Mouse (Mus musculus) bone marrow macrophage, adult 2 months (primary cell): ENCODE measurements around the gene Lrrc7. TPM values are rescaled to one million over a fixed set of nuclear protein-coding genes. Genes with fewer than 3 reads are reported as not detected.

Source experiments
- H3K27ac ChIP-seq: 2 replicates; pipeline ENCODE4 v1.5.1; 2012; ENCODE audit warnings: low read depth, low read length; ENCODE audit not compliant: insufficient read depth
- H3K4me1 ChIP-seq: 2 replicates; pipeline ENCODE4 v1.6.1; 2012; ENCODE audit warnings: low read length; ENCODE audit not compliant: control insufficient read depth, insufficient read depth
- H3K4me3 ChIP-seq: 2 replicates; pipeline ENCODE4 v1.5.1; 2012; ENCODE audit warnings: mild to moderate bottlenecking, low read length, moderate library complexity; ENCODE audit not compliant: insufficient read depth
- CTCF ChIP-seq: IDR thresholded peaks from 2 replicates; pipeline ENCODE4 v1.5.1; 2012; ENCODE audit warnings: low read depth, mild to moderate bottlenecking, low read length, moderate library complexity
- POLR2A ChIP-seq: IDR thresholded peaks from 2 replicates; pipeline ENCODE4 v1.6.1; 2012; ENCODE audit warnings: mild to moderate bottlenecking, low read depth, low read length, borderline replicate concordance
- polyA plus RNA-seq: library from polyadenylated mRNA; stranded (reverse); fragments of >200 nt; gene quantifications from 2 replicates; pipeline ENCODE4 v1.2.4, GENCODE M21; 2012; ENCODE audit not compliant: missing spikeins, insufficient read depth, insufficient read length

The Lrrc7 gene
- polyA plus RNA-seq, 1 experiment = not detected

- TF ChIP-seq CTCF (no peak), POLR2A (no peak)
- no peak overlapping the region for H3K4me3 ChIP-seq
- peaks cover 9% of the 10 kb centered on the region for H3K4me1 ChIP-seq
- no peak overlapping the region for H3K27ac ChIP-seq
These were observed 521.3 kb downstream of the Lrrc7 start for GRCm38 (mm10) chr3:158040755-158041154.

DNA sequence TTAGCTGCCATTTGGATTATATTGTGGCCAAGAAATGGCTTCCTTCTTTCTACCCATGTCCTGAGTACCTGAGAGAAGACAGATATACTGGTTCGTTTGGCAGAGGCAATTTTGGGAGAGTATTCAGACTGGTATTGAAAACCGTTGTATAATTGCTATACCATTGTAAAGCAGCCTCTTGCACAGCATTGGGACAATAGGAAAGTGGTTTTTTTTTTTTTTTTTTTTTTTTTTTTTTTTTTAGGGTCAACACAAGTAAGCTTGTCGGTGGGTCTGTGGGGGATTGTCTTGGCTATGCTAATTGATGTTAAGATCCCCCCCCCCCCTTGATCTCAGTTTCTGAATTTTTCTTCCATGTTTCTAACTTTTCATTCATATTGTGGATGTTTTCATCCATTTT is 523.9 kb downstream of the Lrrc7 start:
- TF ChIP-seq POLR2A (no peak), CTCF (no peak)
- Histone ChIP-seq H3K27ac (no peak overlapping the region), H3K4me3 (no peak overlapping the region), H3K4me1 (peaks cover 13% of the 10 kb centered on the region)

GRCm38 (mm10) chr3:158036329-158036988 is 525.6 kb downstream of the Lrrc7 start, which contains the start of the genes Srsf11 and Lrrc40:
Gene Srsf11 (minus strand): TSS chr3:158036639.
Gene Lrrc40 (plus strand): TSS chr3:158036662.
- Histone ChIP-seq H3K4me1 (peaks cover 13% of the 10 kb centered on the region), H3K27ac (peak within 1 kb of the TSS; percentile 81), H3K4me3 (peak within 1 kb of the TSS; percentile 89)
- TF ChIP-seq CTCF = no peak
- peak; percentile 68; the same call in 1 of the 2 replicates for TF ChIP-seq POLR2A

- Histone ChIP-seq H3K4me3 (peak overlapping the region; percentile 89), H3K27ac (peak overlapping the region; percentile 81), H3K4me1 (peaks cover 13% of the 10 kb centered on the region)
- no peak for TF ChIP-seq POLR2A
- TF ChIP-seq CTCF = no peak
These were observed 526.2 kb downstream of the Lrrc7 start for GRCm38 (mm10) chr3:158035866-158036265.
